Mouse (Mus musculus) liver, embryonic 12.5 days (tissue): ENCODE data around the gene Yy1. TPM values are rescaled to one million over a fixed set of nuclear protein-coding genes. Genes with fewer than 3 reads are reported as not detected.

Experiments
- ATAC-seq: fragments of 200-750 bp; cut with Nextera tagmentation; 2 replicates; pipeline ENCODE4 v1.8.0; 2017; ENCODE audit warnings: moderate number of reproducible peaks, mild to moderate bottlenecking, moderate library complexity
- H3K27ac ChIP-seq: fragments of 300-500 bp; sonication (generic); 2 replicates; pipeline ENCODE4 v1.5.1; 2016; ENCODE audit warnings: mild to moderate bottlenecking
- H3K27me3 ChIP-seq: fragments of 300-500 bp; sonication (generic); replicated peaks from 2 replicates; pipeline ENCODE4 v1.6.1; 2016; ENCODE audit warnings: mild to moderate bottlenecking, moderate library complexity
- H3K36me3 ChIP-seq: fragments of 300-500 bp; sonication (generic); 2 replicates; pipeline ENCODE4 v1.6.1; 2016; ENCODE audit warnings: mild to moderate bottlenecking, moderate library complexity
- H3K4me1 ChIP-seq: fragments of 300-500 bp; sonication (generic); 2 replicates; pipeline ENCODE4 v1.6.1; 2016
- H3K4me2 ChIP-seq: fragments of 300-500 bp; sonication (generic); 2 replicates; pipeline ENCODE4 v1.6.1; 2016; ENCODE audit warnings: mild to moderate bottlenecking, moderate library complexity
- H3K4me3 ChIP-seq: fragments of 300-500 bp; sonication (generic); 2 replicates; pipeline ENCODE4 v1.5.1; 2016; ENCODE audit warnings: mild to moderate bottlenecking, moderate library complexity
- H3K9ac ChIP-seq: fragments of 300-500 bp; sonication (generic); 2 replicates; pipeline ENCODE4 v1.6.1; 2016; ENCODE audit warnings: mild to moderate bottlenecking, moderate library complexity
- H3K9me3 ChIP-seq: fragments of 300-500 bp; sonication (generic); replicated peaks from 2 replicates; pipeline ENCODE4 v1.6.1; 2016; ENCODE audit warnings: mild to moderate bottlenecking, moderate library complexity
- WGBS: fragments of 180-500 bp; shearing (Covaris S2); methylation state at CpG from one replicate; pipeline ENCODE4 v1.1.7; 2016; ENCODE audit not compliant: insufficient replicate concordance; 5-methylcytosine and 5-hydroxymethylcytosine counted together
- polyA plus RNA-seq: library from polyadenylated mRNA; unstranded; fragments of >200 nt; fragmentation: Nextera tagmentation; extraction: Ambion mirVana; gene quantifications from 2 replicates; pipeline ENCODE4 v1.2.1, GENCODE M21; 2016

The Yy1 gene
- polyA plus RNA-seq, 1 experiment from 2014 or later = 13.1 TPM

GRCm38 (mm10) chr12:108812463-108812862, 19.7 kb downstream of the Yy1 start:
- no peaks in the 10 kb centered on the region for H3K27me3 ChIP-seq

GRCm38 (mm10) chr12:108814470-108814869, 21.7 kb downstream of the Yy1 start:
- H3K9ac ChIP-seq = no peak overlapping the region
- H3K4me3 ChIP-seq = no peak overlapping the region
- no peak overlapping the region for H3K4me2 ChIP-seq
- H3K9me3 ChIP-seq = no peaks in the 10 kb centered on the region
- H3K36me3 ChIP-seq = peaks cover 84% of the 10 kb centered on the region
- H3K27me3 ChIP-seq = no peaks in the 10 kb centered on the region
- WGBS = 84% methylated on average over 6 of the region's 6 CpGs
- no peak for ATAC-seq
- no peak overlapping the region for H3K27ac ChIP-seq
- peaks cover 26% of the 10 kb centered on the region for H3K4me1 ChIP-seq

More at GRCm38 (mm10) chr12:108812463-108812862, 19.7 kb downstream of the Yy1 start:
- Histone ChIP-seq H3K9ac (no peak overlapping the region; the same call in 1 of the 2 replicates), H3K27ac (no peak overlapping the region), H3K36me3 (peaks cover 85% of the 10 kb centered on the region), H3K4me1 (peaks cover 41% of the 10 kb centered on the region), H3K4me3 (no peak overlapping the region), H3K9me3 (no peaks in the 10 kb centered on the region), H3K4me2 (no peak overlapping the region)
- WGBS = 84% methylated on average over 6 of the region's 6 CpGs
- ATAC-seq = no peak

GRCm38 (mm10) chr12:108816569-108816968, 23.8 kb downstream of the Yy1 start:
- ATAC-seq = no peak
- H3K36me3 ChIP-seq = peaks cover 78% of the 10 kb centered on the region

GRCm38 (mm10) chr12:108820461-108820860, 27.7 kb downstream of the Yy1 start:
- no peak overlapping the region for H3K27ac ChIP-seq
- no peak for ATAC-seq
- H3K9ac ChIP-seq = no peak overlapping the region
- no peak overlapping the region for H3K4me3 ChIP-seq
- no peaks in the 10 kb centered on the region for H3K9me3 ChIP-seq
- H3K4me1 ChIP-seq = no peaks in the 10 kb centered on the region
- H3K4me2 ChIP-seq = no peak overlapping the region
- peaks cover 42% of the 10 kb centered on the region for H3K36me3 ChIP-seq
- WGBS = 89% methylated on average over 4 of the region's 4 CpGs
- no peaks in the 10 kb centered on the region for H3K27me3 ChIP-seq

More at GRCm38 (mm10) chr12:108816569-108816968, 23.8 kb downstream of the Yy1 start:
- Histone ChIP-seq H3K27ac (no peak overlapping the region), H3K4me3 (no peak overlapping the region), H3K4me2 (no peak overlapping the region), H3K4me1 (peaks cover 6% of the 10 kb centered on the region), H3K27me3 (no peaks in the 10 kb centered on the region), H3K9ac (no peak overlapping the region), H3K9me3 (no peaks in the 10 kb centered on the region)
- 79% methylated on average over 11 of the region's 11 CpGs for WGBS

- Histone ChIP-seq H3K4me3 (no peak overlapping the region), H3K9ac (no peak overlapping the region), H3K36me3 (peaks cover 41% of the 10 kb centered on the region), H3K4me2 (no peak overlapping the region), H3K9me3 (peaks cover 3% of the 10 kb centered on the region; the same call in 1 of the 2 replicates), H3K4me1 (no peaks in the 10 kb centered on the region), H3K27ac (no peak overlapping the region), H3K27me3 (no peaks in the 10 kb centered on the region)
- ATAC-seq = no peak
- 79% methylated on average over 8 of the region's 8 CpGs for WGBS
Measured at GRCm38 (mm10) chr12:108823036-108823435, 30.3 kb downstream of the Yy1 start.

- H3K4me3 ChIP-seq = no peak overlapping the region
- WGBS = 87% methylated on average over 15 of the region's 15 CpGs
- no peak overlapping the region for H3K27ac ChIP-seq
- H3K9me3 ChIP-seq = peaks cover 6% of the 10 kb centered on the region; the same call in 1 of the 2 replicates
- H3K4me2 ChIP-seq = no peak overlapping the region
- no peaks in the 10 kb centered on the region for H3K4me1 ChIP-seq
- no peak for ATAC-seq
- no peaks in the 10 kb centered on the region for H3K27me3 ChIP-seq
- no peak overlapping the region for H3K9ac ChIP-seq
- peaks cover 33% of the 10 kb centered on the region for H3K36me3 ChIP-seq
Measured at GRCm38 (mm10) chr12:108824225-108824874, 31.6 kb downstream of the Yy1 start.

- H3K9me3 ChIP-seq = peaks cover 6% of the 10 kb centered on the region; the same call in 1 of the 2 replicates
- WGBS = 88% methylated on average over 13 of the region's 13 CpGs
- H3K9ac ChIP-seq = no peak overlapping the region
- H3K4me2 ChIP-seq = no peak overlapping the region
- peaks cover 25% of the 10 kb centered on the region for H3K36me3 ChIP-seq
- ATAC-seq = no peak
- no peak overlapping the region for H3K4me3 ChIP-seq
- H3K27me3 ChIP-seq = no peaks in the 10 kb centered on the region
- H3K27ac ChIP-seq = no peak overlapping the region
- no peaks in the 10 kb centered on the region for H3K4me1 ChIP-seq
Measured at GRCm38 (mm10) chr12:108825561-108826224, 32.9 kb downstream of the Yy1 start.

GRCm38 (mm10) chr12:108826282-108826957, 33.6 kb downstream of the Yy1 start:
- no peak overlapping the region for H3K27ac ChIP-seq
- no peak for ATAC-seq
- peaks cover 25% of the 10 kb centered on the region for H3K36me3 ChIP-seq
- WGBS = 89% methylated on average over 19 of the region's 19 CpGs
- H3K4me3 ChIP-seq = no peak overlapping the region
- H3K4me1 ChIP-seq = no peaks in the 10 kb centered on the region
- no peaks in the 10 kb centered on the region for H3K27me3 ChIP-seq
- no peak overlapping the region for H3K9ac ChIP-seq
- H3K9me3 ChIP-seq = peaks cover 6% of the 10 kb centered on the region; the same call in 1 of the 2 replicates
- no peak overlapping the region for H3K4me2 ChIP-seq

- no peaks in the 10 kb centered on the region; the same call in 1 of the 2 replicates for H3K4me1 ChIP-seq
- no peak for ATAC-seq
- 92% methylated on average over 28 of the region's 28 CpGs for WGBS
- H3K9me3 ChIP-seq = peaks cover 6% of the 10 kb centered on the region; the same call in 1 of the 2 replicates
- H3K9ac ChIP-seq = no peak overlapping the region
- no peaks in the 10 kb centered on the region for H3K27me3 ChIP-seq
- no peak overlapping the region for H3K4me3 ChIP-seq
- H3K4me2 ChIP-seq = no peak overlapping the region
- H3K36me3 ChIP-seq = peaks cover 25% of the 10 kb centered on the region
- no peak overlapping the region for H3K27ac ChIP-seq
Measured at GRCm38 (mm10) chr12:108826958-108827535, 34.3 kb downstream of the Yy1 start.

- Histone ChIP-seq H3K27ac (no peak overlapping the region), H3K27me3 (no peaks in the 10 kb centered on the region), H3K4me2 (no peak overlapping the region), H3K9me3 (peaks cover 6% of the 10 kb centered on the region; the same call in 1 of the 2 replicates), H3K36me3 (peaks cover 25% of the 10 kb centered on the region), H3K4me3 (no peak overlapping the region), H3K9ac (no peak overlapping the region), H3K4me1 (no peaks in the 10 kb centered on the region; the same call in 1 of the 2 replicates)
- no peak for ATAC-seq
- WGBS = 95% methylated on average over 6 of the region's 6 CpGs
Measured at GRCm38 (mm10) chr12:108827641-108828040, 34.9 kb downstream of the Yy1 start.

GRCm38 (mm10) chr12:108829636-108830035, 36.9 kb downstream of the Yy1 start:
- Histone ChIP-seq H3K4me1 (peaks cover 3% of the 10 kb centered on the region; the same call in 1 of the 2 replicates), H3K27me3 (peaks cover 5% of the 10 kb centered on the region; the same call in 1 of the 2 replicates), H3K9me3 (peaks cover 6% of the 10 kb centered on the region; the same call in 1 of the 2 replicates), H3K9ac (no peak overlapping the region), H3K36me3 (peaks cover 25% of the 10 kb centered on the region), H3K27ac (no peak overlapping the region), H3K4me3 (no peak overlapping the region), H3K4me2 (no peak overlapping the region)
- ATAC-seq = no peak
- WGBS = 77% methylated on average over 5 of the region's 5 CpGs
